Mouse (Mus musculus) embryonic stem cell, embryonic (primary cell): Measurements from ENCODE around the gene Gpd1.

ENCODE experiments used
- CTCF ChIA-PET, 4 experiments: fragments of 300-600 bp in 2 of 4; fragments of 350-600 bp in 2 of 4; sonication (Branson Sonifier 250); formaldehyde crosslinking; loops; one replicate each; lab custom pipeline; 2022; ENCODE audit warnings: inconsistent platforms in 2 of 4; lab: Charles Lee
- POLR2A ChIA-PET, 4 experiments: fragments of 300-600 bp in 2 of 4; fragments of 350-600 bp in 2 of 4; sonication (Branson Sonifier 250); formaldehyde crosslinking; loops; one replicate each; lab custom pipeline; 2022; ENCODE audit warnings: antibody characterized with exemption in 4 of 4, inconsistent platforms in 1 of 4; lab: Charles Lee

Gpd1 gene

GRCm38 (mm10) chr15:99721921-99722743 is 4.8 kb downstream of the Gpd1 start:
- POLR2A ChIA-PET = interaction anchor here in 3 of 4 experiments (0.6 to 8.3 kb wide), 9 partner anchors 8 to 1513 kb away, joined by 3 to 118 read pairs (median 29); partner anchors contain the start of genes Gm17349 (in 2 of the 3), Smarcd1 (in 2 of the 3), Gpd1 (in 1 of the 3) and Racgap1 (in 1 of the 3)
- CTCF ChIA-PET = interaction anchor here in 3 of 4 experiments (1.0 to 5.4 kb wide), 7 partner anchors 8 to 185 kb away, joined by 3 to 131 read pairs (median 34); partner anchors contain the start of genes Gm17349 (in 1 of the 3) and Gpd1 (in 1 of the 3)

- ChIA-PET CTCF (interaction anchor here (0.5 to 5.4 kb wide), 24 partner anchors 7 to 890 kb away, joined by 3 to 131 read pairs (median 18); partner anchors contain the start of genes Gm17349 (in 3 of the 4), Gpd1 (in 1 of the 4) and Smarcd1 (in 1 of the 4)), POLR2A (interaction anchor here (0.5 to 8.3 kb wide), 23 partner anchors 9 to 1512 kb away, joined by 3 to 118 read pairs (median 8); partner anchors contain the start of genes Gm17349 (in 2 of the 4), Smarcd1 (in 2 of the 4), Asic1 (in 1 of the 4) and Gpd1 (in 1 of the 4))
Observed at GRCm38 (mm10) chr15:99723120-99723514, 5.8 kb downstream of the Gpd1 start.

DNA sequence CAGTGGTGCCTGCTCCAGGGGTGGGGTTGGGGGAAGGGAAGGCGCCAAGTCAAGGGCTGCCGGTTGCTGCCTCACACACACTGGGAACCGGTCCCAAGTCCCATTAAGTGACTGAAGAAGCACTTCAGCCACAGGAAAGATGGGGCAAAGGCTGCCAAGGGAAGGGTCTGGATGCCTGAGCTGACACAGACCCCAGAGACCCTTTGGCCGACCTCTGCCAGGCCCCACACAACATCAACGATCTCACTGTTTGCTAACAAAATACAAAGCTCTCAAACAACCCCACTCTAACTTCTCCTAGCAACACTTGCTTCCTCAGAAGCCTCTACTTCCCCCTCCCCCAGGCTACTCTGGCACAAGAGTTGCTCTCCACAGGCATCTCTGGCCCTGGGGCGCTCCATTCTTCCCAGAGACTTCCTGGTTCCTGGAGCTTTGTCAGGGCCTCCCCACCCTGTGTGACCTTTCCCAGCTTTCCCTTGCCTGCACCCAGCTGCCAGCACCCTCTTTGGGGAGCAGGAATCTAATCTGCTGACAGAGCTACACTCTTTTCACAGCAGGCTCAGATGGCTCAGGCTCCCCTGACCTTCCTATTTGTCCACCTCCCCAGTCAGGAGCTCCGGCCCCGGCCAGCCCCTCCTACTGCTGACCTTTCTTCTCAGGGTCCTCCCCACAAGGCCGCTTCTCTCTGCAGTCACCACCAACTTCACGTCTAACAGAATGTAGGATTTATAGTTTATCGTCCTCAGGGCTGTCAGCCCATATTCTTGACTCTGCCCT is 6.4 kb downstream of the Gpd1 start:
- ChIA-PET POLR2A (interaction anchor here (0.5 to 8.3 kb wide), 70 partner anchors 9 to 809 kb away, joined by 3 to 118 read pairs (median 4); partner anchors contain the start of genes Gm17349 (in 3 of the 4), Lima1 (in 2 of the 4), Smarcd1 (in 2 of the 4) and Asic1 (in 1 of the 4)), CTCF (interaction anchor here (0.5 to 5.4 kb wide), 77 partner anchors 7 to 960 kb away, joined by 3 to 131 read pairs (median 6); partner anchors contain the start of genes Gm17349 (in 4 of the 4), Gpd1 (in 2 of the 4), Asic1 (in 1 of the 4) and Lima1 (in 1 of the 4))

- CTCF ChIA-PET = interaction anchor here (0.5 to 5.4 kb wide), 118 partner anchors 8 to 959 kb away, joined by 3 to 131 read pairs (median 5); partner anchors contain the start of genes Gm17349 (in 4 of the 4), Gpd1 (in 2 of the 4), Aqp6 (in 1 of the 4) and Asic1 (in 1 of the 4)
- POLR2A ChIA-PET = interaction anchor here (0.6 to 8.3 kb wide), 92 partner anchors 9 to 1033 kb away, joined by 3 to 118 read pairs (median 4); partner anchors contain the start of genes Gm17349 (in 3 of the 4), Lima1 (in 2 of the 4), Racgap1 (in 2 of the 4) and Smarcd1 (in 2 of the 4)
Observed at GRCm38 (mm10) chr15:99724292-99725021, 7.1 kb downstream of the Gpd1 start.

DNA sequence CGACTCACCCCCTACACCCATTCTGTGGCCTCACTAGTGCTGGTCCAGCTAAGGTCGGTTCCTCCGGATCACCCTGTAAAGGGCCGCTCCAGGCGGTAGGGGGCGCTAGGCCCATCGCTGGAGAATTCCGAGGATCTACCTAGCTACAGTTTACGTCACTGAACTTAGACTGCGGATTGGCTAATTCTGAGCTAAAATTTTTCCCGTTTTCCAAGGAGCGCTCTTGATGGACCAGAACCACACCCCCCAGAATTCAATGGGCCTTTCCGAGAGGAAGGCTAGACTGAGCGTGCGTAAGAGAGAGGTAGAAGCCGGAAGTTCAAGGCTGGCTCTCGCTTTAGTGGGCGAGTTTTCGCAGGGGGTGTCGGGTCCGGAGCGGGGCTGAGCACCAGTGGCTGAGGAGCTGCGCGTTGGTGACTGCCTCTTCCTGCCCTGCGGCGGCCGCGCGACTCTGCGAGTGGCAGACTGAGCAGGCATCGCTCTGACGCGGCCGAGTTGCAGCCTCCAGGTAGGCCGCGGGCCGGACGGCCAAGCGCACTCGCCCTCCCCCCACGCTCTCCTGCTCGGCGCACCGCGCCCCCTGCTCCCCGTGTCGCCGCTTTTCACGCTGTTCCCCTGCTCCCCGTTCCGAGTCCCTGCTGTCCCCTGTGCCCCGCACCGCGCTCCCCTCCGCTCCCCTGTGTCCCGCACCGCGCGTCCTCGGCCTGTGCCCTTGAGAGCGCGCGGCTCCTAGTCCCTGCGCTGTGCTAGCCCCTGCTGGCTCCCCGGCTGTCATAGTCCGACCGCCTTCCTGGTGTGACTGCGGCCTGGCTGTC is 8.2 kb downstream of the Gpd1 start, which contains the start of gene Cox14:
Gene Cox14 (plus strand): TSS at position 278 of the 815 bp plus-strand sequence.
- CTCF ChIA-PET = interaction anchor here (0.5 to 5.4 kb wide), 117 partner anchors 8 to 1911 kb away, joined by 3 to 131 read pairs (median 5); partner anchors contain the start of genes Gm17349 (in 4 of the 4), Gpd1 (in 2 of the 4), Racgap1 (in 2 of the 4) and Aqp6 (in 1 of the 4)

DNA sequence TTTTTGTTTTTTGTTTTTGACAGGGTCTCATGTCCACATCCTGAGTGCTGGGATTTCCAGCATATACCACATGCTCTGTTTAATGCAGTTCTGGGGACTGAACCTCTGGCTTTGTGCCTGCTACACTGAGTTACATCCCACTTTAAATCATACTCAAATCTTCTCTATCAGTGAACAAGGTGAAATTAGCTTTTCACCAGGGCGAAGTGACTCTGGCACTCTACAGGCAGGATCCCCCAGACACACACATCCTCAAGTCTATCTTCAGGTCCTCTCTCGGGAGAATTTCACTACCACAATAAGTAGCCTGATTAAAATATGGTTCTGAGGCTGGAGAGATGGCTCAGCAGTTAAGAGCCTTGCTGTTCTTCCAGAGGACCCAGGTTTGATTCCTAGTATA is 9.2 kb downstream of the Gpd1 start:
- POLR2A ChIA-PET = interaction anchor here (0.6 to 8.3 kb wide), 21 partner anchors 9 to 505 kb away, joined by 3 to 118 read pairs (median 11); partner anchors contain the start of genes Gm17349 (in 2 of the 4), Smarcd1 (in 2 of the 4), Aqp5 (in 1 of the 4) and Gpd1 (in 1 of the 4)
- CTCF ChIA-PET = interaction anchor here in 3 of 4 experiments (0.6 to 5.4 kb wide), 10 partner anchors 10 to 180 kb away, joined by 3 to 131 read pairs (median 28); partner anchors contain the start of genes Gpd1 (in 2 of the 3) and Gm17349 (in 1 of the 3)

More for the DNA sequence above, 8.2 kb downstream of the Gpd1 start, which contains the start of gene Cox14:
- POLR2A ChIA-PET = interaction anchor here (0.6 to 8.3 kb wide), 99 partner anchors 8 to 910 kb away, joined by 3 to 118 read pairs (median 5); partner anchors contain the start of genes Gm17349 (in 3 of the 4), Lima1 (in 2 of the 4), Racgap1 (in 2 of the 4) and Smarcd1 (in 2 of the 4)

GRCm38 (mm10) chr15:99727039-99727438 is 9.7 kb downstream of the Gpd1 start:
- POLR2A ChIA-PET = interaction anchor here in 3 of 4 experiments (0.6 to 7.5 kb wide), 12 partner anchors 9 to 436 kb away, joined by 3 to 82 read pairs (median 6); partner anchors contain the start of genes Gm17349 (in 1 of the 3), Gpd1 (in 1 of the 3), Lima1 (in 1 of the 3) and Smarcd1 (in 1 of the 3)

DNA sequence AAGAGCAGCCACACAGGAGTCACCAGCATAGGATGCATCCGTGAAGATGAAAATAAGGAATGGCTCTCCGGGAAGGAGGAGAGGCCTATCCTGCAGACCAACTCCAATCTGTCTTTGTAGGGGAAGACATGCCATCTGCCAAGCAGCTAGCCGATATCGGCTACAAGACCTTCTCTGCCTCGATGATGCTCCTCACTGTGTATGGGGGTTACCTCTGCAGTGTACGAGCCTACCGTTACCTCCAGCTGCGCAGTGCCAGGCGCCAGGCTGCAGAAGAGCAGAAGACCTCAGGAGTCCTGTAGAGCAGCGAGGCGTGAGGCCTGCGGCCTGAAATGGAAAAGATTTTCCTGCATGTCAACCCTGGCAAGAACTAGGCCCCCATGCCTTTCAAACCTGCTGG is 10.2 kb downstream of the Gpd1 start:
- CTCF ChIA-PET = interaction anchor here (0.6 to 1.7 kb wide), 5 partner anchors 13 to 1051 kb away, joined by 3 to 4 read pairs (median 4); partner anchors contain the start of gene Gm17349 (in 1 of the 4)
- POLR2A ChIA-PET = interaction anchor here in 3 of 4 experiments (0.6 to 7.5 kb wide), 9 partner anchors 10 to 436 kb away, joined by 3 to 82 read pairs (median 5); partner anchors contain the start of genes Gm17349 (in 1 of the 3), Gpd1 (in 1 of the 3) and Smarcd1 (in 1 of the 3)

More at GRCm38 (mm10) chr15:99727039-99727438, 9.7 kb downstream of the Gpd1 start:
- CTCF ChIA-PET = interaction anchor here in 3 of 4 experiments (0.6 to 1.5 kb wide), 4 partner anchors 12 to 793 kb away, joined by 3 to 7 read pairs (median 4); partner anchors contain the start of gene Gm17349 (in 1 of the 3)

DNA sequence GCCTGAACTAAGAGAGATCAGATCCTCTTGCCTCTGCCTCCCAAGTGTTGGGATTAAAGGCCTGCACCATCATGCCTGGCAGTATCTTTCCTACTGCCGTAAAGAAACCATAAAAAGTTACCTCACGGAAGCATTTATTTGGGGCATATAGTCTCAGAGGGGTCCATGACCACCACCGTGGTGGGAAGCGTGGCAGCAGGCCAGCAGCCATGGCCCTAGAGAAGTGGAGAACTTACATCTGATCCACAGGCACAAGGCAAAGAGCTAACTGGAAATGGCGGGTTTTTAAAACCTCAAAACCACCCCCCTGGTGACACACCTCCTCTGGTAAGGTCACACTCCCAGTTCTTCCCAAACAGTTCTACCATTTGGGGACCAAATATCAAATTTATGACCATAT is 10.9 kb downstream of the Gpd1 start:
- ChIA-PET POLR2A (interaction anchor here in 3 of 4 experiments (0.6 to 7.5 kb wide), 7 partner anchors 9 to 445 kb away, joined by 3 to 82 read pairs (median 6); partner anchors contain the start of genes Gm17349 (in 1 of the 3), Gpd1 (in 1 of the 3) and Smarcd1 (in 1 of the 3)), CTCF (interaction anchor here in 3 of 4 experiments (1.3 to 1.8 kb wide), 4 partner anchors 13 to 176 kb away, joined by 3 to 6 read pairs (median 4); partner anchors contain the start of gene Gm17349 (in 2 of the 3))

DNA sequence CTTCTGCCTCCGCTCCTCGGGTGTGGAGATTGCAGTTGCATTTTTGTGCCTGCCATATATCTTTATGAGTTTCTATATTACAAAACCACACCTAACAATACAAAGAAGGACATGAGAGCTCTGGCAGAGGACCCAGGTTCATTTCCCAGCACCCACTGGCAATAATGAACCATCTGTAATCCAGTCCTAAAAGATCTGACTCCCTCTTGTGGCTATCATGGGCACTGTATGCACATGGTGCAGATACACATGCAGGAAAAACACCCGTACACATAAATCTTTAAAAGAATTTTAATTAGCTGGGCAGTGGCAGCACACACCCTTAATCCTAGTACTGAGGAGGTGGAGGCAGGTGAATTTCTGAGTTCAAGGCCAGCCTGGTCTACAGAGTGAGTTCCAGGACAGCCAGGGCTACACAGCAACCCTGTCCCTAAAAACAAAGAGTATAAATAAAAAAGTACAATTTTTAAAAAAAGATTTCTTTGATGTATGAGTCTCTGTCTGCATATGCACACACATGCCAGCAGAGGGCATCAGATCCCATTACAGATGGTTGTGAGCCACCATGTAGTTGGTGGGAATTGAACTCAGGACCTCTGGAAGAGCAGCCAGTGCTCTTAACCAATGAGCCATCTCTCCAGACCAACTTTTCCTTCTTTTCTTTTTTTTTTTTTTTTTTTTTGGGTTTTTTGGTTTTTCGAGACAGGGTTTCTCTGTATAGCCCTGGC is 11.9 kb downstream of the Gpd1 start:
- CTCF ChIA-PET = interaction anchor here (0.5 to 1.8 kb wide), 13 partner anchors 12 to 1115 kb away, joined by 3 to 7 read pairs (median 4); partner anchors contain the start of genes Gm17349 (in 1 of the 4) and Gpd1 (in 1 of the 4)

DNA sequence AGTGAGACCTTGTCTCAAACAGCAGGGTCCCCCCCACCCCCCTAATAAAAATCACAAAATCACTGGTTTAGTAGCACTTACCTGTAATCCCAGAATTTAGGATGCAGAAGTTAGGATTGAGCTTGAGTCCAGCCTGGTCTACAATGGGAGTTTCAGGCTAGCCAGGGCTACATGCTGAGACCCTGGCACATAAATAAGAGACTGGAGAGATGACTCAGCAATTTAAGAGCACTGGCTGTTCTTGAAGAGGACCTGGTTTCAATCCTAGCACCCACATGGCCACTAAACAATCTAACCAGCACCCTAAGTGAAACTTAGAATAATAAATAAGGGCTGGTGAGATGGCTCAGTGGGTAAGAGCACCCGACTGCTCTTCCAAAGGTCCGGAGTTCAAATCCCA is 13.9 kb downstream of the Gpd1 start:
- ChIA-PET POLR2A (interaction anchor here in 3 of 4 experiments (0.7 to 1.1 kb wide), 7 partner anchors 9 to 1441 kb away, joined by 3 to 6 read pairs (median 3); no protein-coding TSS in a partner anchor), CTCF (interaction anchor here in 3 of 4 experiments (0.5 to 1.8 kb wide), 8 partner anchors 10 to 538 kb away, joined by 3 to 8 read pairs (median 4); partner anchors contain the start of gene Gm17349 (in 1 of the 3))

More for the DNA sequence above, 11.9 kb downstream of the Gpd1 start:
- POLR2A ChIA-PET = interaction anchor here in 3 of 4 experiments (0.5 to 2.3 kb wide), 10 partner anchors 9 to 65 kb away, joined by 3 to 9 read pairs (median 6); partner anchors contain the start of gene Gm17349 (in 1 of the 3)

DNA sequence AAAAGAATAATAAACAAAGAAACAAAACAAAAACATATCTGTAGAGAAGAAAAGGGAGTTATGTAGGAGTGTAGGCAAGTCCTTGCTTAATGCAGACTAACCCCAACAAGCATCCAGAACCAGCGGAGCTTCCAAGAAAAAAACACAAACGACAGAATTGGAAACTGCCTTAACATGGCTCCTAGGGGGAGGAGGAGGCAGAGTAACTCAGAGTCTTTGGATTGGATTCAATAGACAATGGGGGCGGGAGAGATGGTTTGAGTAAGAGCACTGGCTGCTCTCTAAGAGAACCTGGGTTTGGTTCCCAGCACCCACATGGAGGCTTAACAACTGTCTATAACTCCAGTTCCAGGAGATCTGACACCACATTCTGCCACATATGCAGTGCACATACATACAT is 14.4 kb downstream of the Gpd1 start:
- ChIA-PET POLR2A (interaction anchor here in 2 of 4 experiments (0.8 to 1.1 kb wide), 5 partner anchors 9 to 240 kb away, joined by 3 read pairs; no protein-coding TSS in a partner anchor), CTCF (interaction anchor here in 2 of 4 experiments (0.6 to 1.8 kb wide), 3 partner anchors 9 to 279 kb away, joined by 3 to 4 read pairs (median 4); partner anchors contain the start of gene Gm17349 (in 1 of the 2))

- ChIA-PET POLR2A (interaction anchor here in 3 of 4 experiments (0.5 to 3.4 kb wide), 4 partner anchors 8 to 136 kb away, joined by 3 to 15 read pairs (median 3); no protein-coding TSS in a partner anchor), CTCF (interaction anchor here in 3 of 4 experiments (1.0 to 1.5 kb wide), 4 partner anchors 8 to 55 kb away, joined by 3 to 16 read pairs (median 4); partner anchors contain the start of gene Cox14 (in 2 of the 3))
Observed at GRCm38 (mm10) chr15:99733186-99733585, 15.9 kb downstream of the Gpd1 start.
